ENCODE assay signal across 9 mouse cellular contexts in the genomic region with DNA sequence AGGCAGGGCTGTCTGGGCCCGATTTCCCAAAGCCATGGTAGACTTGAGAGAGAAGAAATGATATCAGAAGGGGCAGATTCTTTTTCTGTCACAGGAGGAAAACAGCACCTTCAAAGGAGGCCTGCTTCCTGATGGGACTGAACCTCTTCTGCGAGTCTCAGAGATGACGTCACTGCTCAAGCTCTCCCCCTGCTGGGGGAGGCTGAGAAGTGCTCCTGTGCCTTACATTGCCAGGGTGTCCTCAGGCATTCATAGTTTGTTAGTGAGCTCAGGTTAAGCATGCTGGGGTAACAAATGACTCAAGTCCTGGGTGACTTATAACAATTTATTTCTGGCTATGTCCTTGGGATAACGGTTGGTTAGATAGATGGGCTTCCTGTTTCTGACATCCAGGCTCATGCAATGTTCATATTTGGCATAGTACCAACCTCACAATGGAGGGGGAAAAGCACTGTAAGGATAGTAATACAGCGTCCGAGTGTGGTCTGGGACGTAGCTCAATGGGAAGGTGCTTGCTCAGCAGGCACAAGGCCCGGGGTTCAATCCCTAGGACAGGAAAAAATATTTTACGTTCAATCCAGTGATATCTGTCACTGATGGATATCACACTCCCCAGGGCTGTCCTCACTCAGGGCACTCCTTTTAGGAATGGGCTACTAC.
A peak's percentile ranks its signal among the peaks of the same experiment; 100 is the strongest.
DNase-seq lines count a peak whose midpoint lies in the region; ATAC-seq and TF ChIP-seq lines count a peak whose summit lies in the region.
"Had no signal": no experiment of that assay in that cellular context is flagged by ENCODE, and none has a peak within 500 bp of the region (broad histone marks: within the 10 kb centered on the region; RNA-seq: fewer than 3 reads in every experiment).

No protein-coding gene starts in this region.

- H3K4me1 ChIP-seq in embryonic fibroblast, embryonic 13.5 days (ENCODE audit: control insufficient read depth, insufficient read depth, low read length): no peaks in the 10 kb centered on the region
- no peaks in the 10 kb centered on the region for H3K4me1 ChIP-seq in heart, embryonic 12.5 days (replicated peaks)
- no peaks in the 10 kb centered on the region for H3K4me1 ChIP-seq in liver, postnatal 0 days (ENCODE audit: insufficient read depth)
- H3K4me1 ChIP-seq: heart, embryonic 13.5 days had no signal

- no peaks in the 10 kb centered on the region for H3K36me3 ChIP-seq in heart, embryonic 12.5 days
- H3K36me3 ChIP-seq in liver, postnatal 0 days (replicated peaks; ENCODE audit: insufficient read depth, low read length): no peaks in the 10 kb centered on the region
- H3K36me3 ChIP-seq: heart, embryonic 13.5 days had no signal

- H3K9ac ChIP-seq in heart, embryonic 12.5 days: no peak overlapping the region
- no peak overlapping the region for H3K9ac ChIP-seq in liver, postnatal 0 days (replicated peaks)
- H3K9ac ChIP-seq: heart, embryonic 13.5 days had no signal

- TF ChIP-seq POLR2A in embryonic fibroblast, embryonic 13.5 days (IDR thresholded peaks at IDR 0.05; ENCODE audit: low read depth, low read length): no peak

- no peaks in the 10 kb centered on the region for H3K27me3 ChIP-seq in heart, embryonic 12.5 days (replicated peaks)
- H3K27me3 ChIP-seq in liver, postnatal 0 days (ENCODE audit: insufficient read depth, low read length): no peaks in the 10 kb centered on the region
- H3K27me3 ChIP-seq: heart, embryonic 13.5 days had no signal

- no peak overlapping the region for H3K27ac ChIP-seq in embryonic fibroblast, embryonic 13.5 days (ENCODE audit: insufficient read depth, low read length)
- H3K27ac ChIP-seq in heart, embryonic 12.5 days (ENCODE audit: poor library complexity, severe bottlenecking): no peak overlapping the region
- H3K27ac ChIP-seq in liver, postnatal 0 days (ENCODE audit: low read depth): no peak overlapping the region
- H3K27ac ChIP-seq: heart, embryonic 13.5 days had no signal

- DNase-seq in adrenal gland, postnatal 4 days (ENCODE audit: low spot score in 2 of 2): peak; percentile 13 to 57
- peak; percentile 82 to 84 for DNase-seq in kidney, postnatal 4 days
- DNase-seq in liver, postnatal 0 days: peak; percentile 85
- DNase-seq in ovary, postnatal 10 days (ENCODE audit: low spot score): peak; percentile 27
- DNase-seq in thymus, postnatal 0 days (ENCODE audit: low spot score): peak; percentile 88

- TF ChIP-seq EP300 in liver, postnatal 0 days (IDR thresholded peaks at IDR 0.05; ENCODE audit: low read depth): no peak

- peak; percentile 99 for ATAC-seq in CD4-positive, CD25-positive, alpha-beta regulatory T cell, adult 4 months
- ATAC-seq in heart, embryonic 12.5 days (ENCODE audit: insufficient number of reproducible peaks, low FRiP score): peak; percentile 22; the same call in 1 of the 2 replicates
- ATAC-seq in liver, postnatal 0 days: peak; percentile 67

- no peak overlapping the region for H3K4me2 ChIP-seq in heart, embryonic 12.5 days
- H3K4me2 ChIP-seq in liver, postnatal 0 days (ENCODE audit: low read depth, low read length): no peak overlapping the region
- H3K4me2 ChIP-seq: heart, embryonic 13.5 days had no signal

- H3K9me3 ChIP-seq in heart, embryonic 12.5 days (replicated peaks): no peaks in the 10 kb centered on the region
- H3K9me3 ChIP-seq in liver, postnatal 0 days (ENCODE audit: low read length): no peaks in the 10 kb centered on the region
- H3K9me3 ChIP-seq: heart, embryonic 13.5 days had no signal

- H3K4me3 ChIP-seq in embryonic fibroblast, embryonic 13.5 days (ENCODE audit: insufficient read depth, low read length): no peak overlapping the region
- no peak overlapping the region for H3K4me3 ChIP-seq in heart, embryonic 12.5 days
- no peak overlapping the region for H3K4me3 ChIP-seq in liver, postnatal 0 days (ENCODE audit: low read depth, low read length)
- H3K4me3 ChIP-seq: heart, embryonic 13.5 days had no signal

- peak; percentile 83 for TF ChIP-seq CTCF in embryonic fibroblast, embryonic 13.5 days (IDR thresholded peaks at IDR 0.05; ENCODE audit: borderline replicate concordance, insufficient read depth, low read length)
- peak; percentile 95 for TF ChIP-seq CTCF in liver, postnatal 0 days (IDR thresholded peaks at IDR 0.05; ENCODE audit: low read depth)

- WGBS in heart, embryonic 12.5 days: 47% methylated on average over 9 of the region's 9 CpGs
- WGBS in liver, postnatal 0 days (ENCODE audit: insufficient replicate concordance): 45% methylated on average over 9 of the region's 9 CpGs

Comparison
In these comparisons a context has a peak if more than half of its experiments do, and no peak if none do; other contexts are left out.
1. ATAC-seq: peak in every context shown above with its lines; median percentile 99 in CD4-positive, CD25-positive, alpha-beta regulatory T cell, adult 4 months; 67 in liver, postnatal 0 days; 22 in heart, embryonic 12.5 days.
2. DNase-seq: peak in every context shown above with its lines; median percentile 88 in thymus, postnatal 0 days; 85 in liver, postnatal 0 days; 83 in kidney, postnatal 4 days; 35 in adrenal gland, postnatal 4 days; 27 in ovary, postnatal 10 days.